ENCODE assay signal across 9 mouse cellular contexts in the genomic region with DNA sequence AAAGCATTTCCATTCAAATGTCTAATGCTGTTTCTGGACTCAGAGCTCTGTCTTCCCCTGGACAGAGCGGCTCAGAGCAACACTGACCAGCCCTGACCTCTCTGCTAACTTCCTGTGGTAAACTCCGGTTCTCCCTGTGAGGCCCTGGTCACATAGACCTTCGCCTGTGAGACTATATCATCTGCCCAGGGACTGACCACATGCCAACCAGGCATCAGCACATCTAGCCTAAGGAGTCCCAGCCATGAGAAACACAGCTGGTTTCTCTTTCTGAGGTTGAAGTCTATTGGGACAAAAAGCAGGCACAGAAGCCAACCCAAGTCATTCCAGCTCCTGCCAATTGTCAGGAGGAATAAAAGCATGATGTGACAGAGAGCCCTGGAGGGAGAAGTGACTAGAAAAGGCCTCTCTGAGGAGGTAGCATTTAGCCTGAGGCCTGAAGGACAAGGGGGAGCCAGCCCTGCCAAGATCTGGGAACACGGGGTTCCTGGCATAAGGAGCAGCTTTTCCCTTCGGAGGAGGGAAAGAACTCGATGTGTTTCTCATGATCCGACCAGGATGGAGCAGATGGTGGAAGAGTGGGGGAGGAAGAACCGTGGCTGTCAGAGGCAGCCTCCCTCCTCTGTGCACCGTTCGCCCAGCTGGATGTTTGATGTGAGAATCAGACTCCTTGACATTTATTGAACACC.
DNase-seq lines count a peak whose midpoint lies in the region; ATAC-seq and TF ChIP-seq lines count a peak whose summit lies in the region.
"Had no signal": no experiment of that assay in that cellular context is flagged by ENCODE, and none has a peak within 500 bp of the region (broad histone marks: within the 10 kb centered on the region; RNA-seq: fewer than 3 reads in every experiment).

No protein-coding gene starts in this region.

- no peak for TF ChIP-seq POLR2A in cerebellum, adult 2 months (IDR thresholded peaks at IDR 0.05; ENCODE audit: borderline replicate concordance, insufficient read depth, low read length)

- H3K4me1 ChIP-seq in heart, embryonic 11.5 days (ENCODE audit: control insufficient read depth, insufficient read depth, low read length) = peaks cover 20% of the 10 kb centered on the region
- H3K4me1 ChIP-seq in cerebellum, adult 2 months (ENCODE audit: control insufficient read depth, insufficient read depth, low read length) = peaks cover 11% of the 10 kb centered on the region

- 57% methylated on average over 10 of the region's 10 CpGs for WGBS in heart, embryonic 11.5 days (ENCODE audit: insufficient replicate concordance)
- 32% methylated on average over 10 of the region's 10 CpGs for WGBS in cerebellum, adult 2 months

- no peaks in the 10 kb centered on the region for H3K9me3 ChIP-seq in heart, embryonic 11.5 days (replicated peaks; ENCODE audit: control insufficient read depth, low read length)
- H3K9me3 ChIP-seq: liver, embryonic 13.5 days had no signal

- H3K4me2 ChIP-seq in heart, embryonic 11.5 days = no peak overlapping the region
- H3K4me2 ChIP-seq: liver, embryonic 13.5 days had no signal

- peak; percentile 99 for DNase-seq in heart, adult 11 months
- peak; percentile 66 to 73 for DNase-seq in cerebellum, adult 2 months
- DNase-seq in gonadal fat pad, adult 2 months (ENCODE audit: low read depth) = peak; percentile 100
- peak; percentile 66 to 91 for DNase-seq in left cerebral cortex, adult 9 months (ENCODE audit: low spot score in 2 of 2)
- peak; percentile 90 for DNase-seq in telencephalon, adult 2 months (ENCODE audit: low read depth, low spot score)
- DNase-seq: liver, embryonic 13.5 days had no signal

- TF ChIP-seq CTCF in cerebellum, adult 2 months (IDR thresholded peaks at IDR 0.05; ENCODE audit: borderline replicate concordance, insufficient read depth, low read depth, low read length) = no peak

- no peak overlapping the region for H3K4me3 ChIP-seq in heart, embryonic 11.5 days (ENCODE audit: low read depth, low read length)
- H3K4me3 ChIP-seq in cerebellum, adult 2 months (replicated peaks; ENCODE audit: insufficient read depth, low read depth, low read length) = no peak overlapping the region
- H3K4me3 ChIP-seq: liver, embryonic 13.5 days had no signal

- H3K27me3 ChIP-seq in heart, embryonic 11.5 days (ENCODE audit: control insufficient read depth, insufficient read depth, low read length) = peaks cover 21% of the 10 kb centered on the region
- H3K27me3 ChIP-seq in cerebellum, adult 2 months (ENCODE audit: control insufficient read depth, insufficient read depth, low read length) = no peaks in the 10 kb centered on the region

- no peak for ATAC-seq in heart, embryonic 11.5 days (replicated peaks; ENCODE audit: insufficient number of reproducible peaks, low FRiP score, low TSS enrichment)
- no peak for ATAC-seq in megakaryocyte-erythroid progenitor cell, adult 5-6 weeks (replicated peaks; ENCODE audit: low FRiP score, low TSS enrichment, poor library complexity, severe bottlenecking)
- no peak for ATAC-seq in megakaryocyte progenitor cell, adult 5-6 weeks (replicated peaks; ENCODE audit: poor library complexity)

- no peaks in the 10 kb centered on the region for H3K36me3 ChIP-seq in heart, embryonic 11.5 days (ENCODE audit: control insufficient read depth, insufficient read depth, low read length)
- H3K36me3 ChIP-seq: liver, embryonic 13.5 days had no signal

- H3K27ac ChIP-seq in heart, embryonic 11.5 days (ENCODE audit: low read depth, low read length) = no peak overlapping the region
- no peak overlapping the region for H3K27ac ChIP-seq in cerebellum, adult 2 months (ENCODE audit: insufficient read depth, low read length)
- H3K27ac ChIP-seq: liver, embryonic 13.5 days had no signal

- no peak overlapping the region for H3K9ac ChIP-seq in heart, embryonic 11.5 days (ENCODE audit: low read depth, low read length)
- H3K9ac ChIP-seq: liver, embryonic 13.5 days had no signal
